Mouse (Mus musculus) left cerebral cortex, postnatal 14 days (tissue): ENCODE results near the gene Zbtb20. TPM values are rescaled to one million over a fixed set of nuclear protein-coding genes. Genes with fewer than 3 reads are reported as not detected.

Experiments
- DNase-seq, 2 experiments: peaks; one replicate each; pipeline ENCODE4 v3.0.0; 2021 to 2022; ENCODE audit warnings: low spot score in 2 of 2, mixed read lengths in 1 of 2
- intact Hi-C: fragments of 180-260 bp; cut with DNase I; formaldehyde crosslinking; loops from one replicate; pipeline ENCODE4 v1.15.1; 2025
- total RNA-seq, 2 experiments: library from RNA; stranded (reverse); gene quantifications; 2 replicates each; pipeline ENCODE4 v1.2.3; 2021

Zbtb20 gene
- total RNA-seq, 2 experiments from 2014 or later: 48.4 to 53.0 TPM

DNA sequence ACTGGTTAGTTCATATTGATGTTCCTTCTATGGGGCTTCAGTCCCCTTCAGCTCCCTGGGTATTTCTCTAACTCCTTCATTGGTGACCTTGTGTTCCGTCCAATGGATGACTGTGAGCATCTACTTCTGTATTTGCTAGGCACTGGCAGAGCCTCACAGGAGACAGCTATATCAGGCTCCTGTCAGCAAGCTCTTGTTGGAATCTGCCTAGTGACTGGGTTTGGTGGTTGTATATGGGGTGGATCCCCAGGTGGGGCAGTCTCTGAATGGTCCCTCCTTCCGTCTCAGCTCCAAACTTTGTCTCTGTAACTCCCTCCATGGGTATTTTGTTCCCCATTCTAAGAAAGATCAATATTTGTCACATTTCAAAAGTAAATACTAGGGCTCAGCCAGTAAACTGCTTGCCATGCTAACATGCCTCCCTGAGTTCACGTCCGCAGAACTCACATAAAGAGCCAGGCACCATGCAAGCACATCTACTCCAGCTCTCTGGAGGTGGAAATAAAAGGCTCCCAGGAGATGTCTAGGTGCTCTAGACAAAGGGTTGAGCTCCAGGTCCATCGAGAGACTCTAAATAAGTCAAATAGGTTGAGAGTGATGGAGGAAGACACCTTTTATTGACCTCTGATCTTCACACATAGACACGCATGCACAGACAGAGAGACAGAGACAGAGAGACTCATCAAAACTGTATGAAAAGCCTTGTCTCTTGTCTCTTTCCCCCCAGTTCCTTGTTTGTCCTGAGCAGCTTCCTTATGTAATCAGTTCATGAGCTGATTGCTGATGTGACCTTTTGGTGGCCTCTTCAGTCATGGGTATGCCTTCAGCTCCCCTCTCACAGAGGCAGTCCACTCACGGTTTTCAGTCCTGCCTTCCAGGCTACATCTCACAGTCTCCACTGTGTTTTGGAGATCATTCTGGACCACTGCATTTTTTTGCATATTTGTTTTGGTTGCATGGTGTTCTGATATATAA, 504.0 kb downstream of the Zbtb20 start:
- intact Hi-C loops: no loop called here
- DNase-seq: no peak

DNA sequence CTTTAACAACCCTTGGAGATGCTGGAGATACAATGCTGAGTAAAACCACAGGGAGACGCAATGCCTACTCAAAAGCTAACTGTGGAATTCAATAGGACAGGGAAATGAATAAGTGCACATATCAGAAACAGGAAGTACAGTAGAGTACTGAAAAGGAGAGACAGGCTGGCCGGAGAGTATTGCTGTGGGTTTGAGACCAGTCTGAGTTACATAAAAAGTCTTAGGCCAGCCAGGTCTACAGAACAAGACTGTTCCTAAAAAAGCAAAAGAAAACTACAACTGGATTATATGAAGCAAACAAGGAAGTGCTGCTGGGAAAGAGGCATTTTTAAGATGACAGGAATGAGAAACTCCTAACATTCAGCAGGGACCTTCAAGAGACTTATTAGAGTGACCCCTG, 505.5 kb downstream of the Zbtb20 start:
- intact Hi-C loops: no loop called here
- DNase-seq: no peak

DNA sequence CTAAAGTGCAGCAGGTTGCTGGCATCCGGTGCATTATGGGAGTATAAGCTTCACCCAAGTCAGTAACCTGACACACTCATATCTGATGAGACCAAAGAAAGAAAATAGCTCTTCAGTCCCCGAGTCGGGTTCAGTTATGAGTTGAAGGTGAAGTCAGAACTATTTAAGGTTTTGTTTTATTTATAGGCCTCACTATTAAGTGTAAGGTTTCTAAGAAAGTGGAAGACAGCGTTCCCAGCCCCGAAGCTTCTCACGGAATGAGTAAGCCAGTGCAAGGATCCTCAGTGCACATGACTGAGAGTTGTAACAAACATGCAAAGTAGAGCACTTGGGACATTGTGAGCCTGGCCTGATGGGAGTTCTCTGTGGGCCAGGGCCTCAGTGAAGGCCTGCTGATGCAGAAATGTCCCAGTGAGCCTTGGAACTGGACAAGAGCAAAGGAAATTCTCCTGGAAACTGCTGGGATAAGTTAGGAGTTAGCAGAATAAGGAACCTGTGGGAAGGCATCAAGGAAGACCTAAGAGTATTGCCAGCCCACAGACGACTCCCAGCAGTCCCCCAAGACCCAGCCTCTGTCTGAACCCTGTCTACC, 507.6 kb downstream of the Zbtb20 start:
- no peak for DNase-seq
- intact Hi-C loops: no loop called here

DNA sequence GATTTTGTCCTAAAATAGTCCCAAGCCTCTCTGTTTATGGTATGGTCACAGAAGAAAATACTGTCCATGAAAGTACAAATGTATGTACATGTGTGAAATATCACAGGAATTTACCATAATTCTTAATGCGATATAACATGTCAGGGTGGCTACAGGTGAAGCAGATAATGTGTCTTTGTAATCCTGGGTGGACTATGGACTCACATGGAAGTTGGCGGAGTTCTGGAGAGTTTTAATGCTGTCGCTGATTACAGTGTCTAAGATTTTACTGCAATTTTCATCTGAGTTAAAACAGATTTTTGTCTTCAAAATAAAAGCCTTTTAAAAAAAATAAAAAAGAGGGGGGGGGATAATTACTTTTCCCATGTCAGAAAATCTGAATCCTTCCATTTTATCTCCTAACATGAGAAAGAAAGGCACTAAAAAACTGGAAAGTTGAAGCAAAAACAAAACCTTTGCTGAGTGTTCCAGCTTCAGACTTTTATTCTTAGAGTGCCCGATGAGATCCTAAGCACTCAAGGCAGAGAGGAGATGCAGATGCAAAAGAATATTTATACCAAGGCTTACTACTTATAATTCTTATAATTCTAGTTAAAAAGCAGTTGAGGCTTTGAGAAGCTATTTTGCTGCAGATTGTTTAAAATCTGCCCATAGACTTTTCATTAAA, 509.4 kb downstream of the Zbtb20 start:
- intact Hi-C loops: no loop called here
- no peak for DNase-seq

DNA sequence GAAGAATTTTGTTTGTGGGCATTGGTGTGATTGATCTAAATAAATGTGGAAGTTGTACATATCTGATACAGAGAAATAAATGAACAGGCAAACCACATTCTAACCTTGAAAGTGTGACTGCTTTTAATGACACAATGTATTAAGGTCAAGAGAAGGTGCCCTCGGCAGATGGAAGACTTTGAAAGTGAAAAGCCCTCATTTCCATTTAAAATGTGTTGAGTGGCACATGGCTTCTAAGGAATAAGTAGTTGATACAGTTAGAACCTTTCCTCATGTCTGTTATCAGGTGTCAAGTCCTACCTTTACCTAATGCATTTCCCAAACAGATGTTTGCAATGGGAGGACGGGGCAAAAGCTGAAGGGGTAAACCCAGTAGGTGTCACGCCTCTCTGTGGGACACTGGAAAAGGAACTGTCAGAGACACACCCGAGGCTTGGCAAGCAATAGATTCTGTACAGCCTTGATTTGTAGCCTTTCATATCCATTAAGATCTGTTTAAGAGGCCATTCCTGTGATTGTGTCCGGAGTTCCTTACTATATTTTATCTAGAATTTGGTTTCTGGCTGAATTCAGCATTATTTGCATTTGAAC, 510.0 kb downstream of the Zbtb20 start:
- intact Hi-C loops: no loop called here

DNA sequence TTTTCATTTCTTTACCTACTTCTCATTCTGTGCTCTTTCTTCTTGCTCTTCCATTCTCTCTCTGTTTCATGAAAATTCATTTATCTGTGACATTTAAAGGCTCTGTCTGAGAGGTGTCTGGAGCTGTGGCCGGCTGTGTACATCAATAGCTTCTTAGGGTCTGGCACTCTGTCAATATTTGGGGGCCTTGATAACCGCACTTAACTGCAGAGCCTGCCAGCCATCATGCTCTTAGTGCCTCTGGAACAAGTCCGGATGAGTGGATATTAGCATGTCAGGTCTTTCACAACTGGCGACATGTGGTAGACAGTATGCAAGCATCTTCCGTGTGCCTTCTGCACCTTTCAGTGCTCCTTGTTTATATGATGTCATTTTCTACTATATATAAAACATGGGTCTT, 510.7 kb downstream of the Zbtb20 start:
- DNase-seq: no peak
- intact Hi-C loops: no loop called here

More for the DNA sequence above, 510.0 kb downstream of the Zbtb20 start:
- no peak for DNase-seq

DNA sequence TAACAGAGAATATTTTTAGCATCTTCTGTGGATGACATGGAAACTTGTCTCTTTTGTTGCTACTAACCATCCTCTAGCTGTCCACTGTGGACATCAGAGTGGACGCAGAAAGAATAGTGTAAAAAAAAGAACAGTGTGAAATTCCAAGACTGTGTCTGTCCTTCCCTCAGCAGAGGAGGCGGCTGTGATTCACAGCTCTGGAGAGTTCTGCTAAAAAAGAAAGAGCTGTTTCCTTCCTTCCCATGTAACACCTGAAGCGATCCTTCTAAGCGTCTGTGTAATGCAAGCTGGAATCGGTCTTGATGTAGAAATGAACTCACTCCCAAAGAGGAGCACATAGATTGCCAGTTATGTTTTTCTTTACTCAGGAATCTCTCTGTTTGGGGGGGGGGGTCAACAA, 512.7 kb downstream of the Zbtb20 start:
- intact Hi-C loops: no loop called here
- peak in 1 of 2 experiments; percentile 6 for DNase-seq

DNA sequence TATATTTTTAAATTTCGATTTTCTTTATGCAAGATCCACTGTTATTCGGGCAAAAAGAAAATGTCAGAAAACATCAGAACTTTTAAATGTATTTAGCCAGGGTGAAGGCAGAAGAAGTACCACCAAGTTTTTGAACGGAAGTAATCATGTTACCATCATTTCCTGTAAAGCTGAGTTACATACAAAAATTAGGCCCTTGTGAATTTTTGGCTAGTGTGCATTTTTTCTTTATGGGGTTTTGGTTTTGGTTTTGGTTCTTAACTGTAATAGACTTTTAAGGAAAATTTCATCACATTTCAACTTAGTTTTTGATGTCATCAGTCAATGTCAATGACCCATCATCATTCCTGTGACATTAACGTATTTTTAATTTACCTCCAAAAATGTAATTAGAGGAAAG, 514.7 kb downstream of the Zbtb20 start:
- no peak for DNase-seq
- intact Hi-C loops: no loop called here

DNA sequence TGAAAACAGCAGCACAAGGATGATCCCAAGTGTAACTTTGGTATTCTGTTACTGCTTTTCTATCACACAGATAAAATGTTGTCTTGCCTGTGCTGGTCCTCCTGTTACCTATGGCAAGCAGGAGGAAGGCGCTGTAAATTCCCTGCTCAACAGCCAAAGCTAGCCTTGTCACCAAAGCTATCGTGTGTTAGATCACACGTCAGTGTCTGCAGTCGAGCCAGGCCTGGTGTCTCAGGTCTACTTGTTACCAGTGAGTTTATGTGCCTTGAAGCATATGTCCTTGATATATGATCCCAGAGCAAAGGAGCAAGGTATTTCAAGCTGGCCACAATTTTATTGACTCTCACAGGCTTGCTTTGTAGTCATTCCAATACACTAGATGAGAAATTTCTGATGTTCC, 517.7 kb downstream of the Zbtb20 start:
- intact Hi-C loops: no loop called here
- DNase-seq: no peak

DNA sequence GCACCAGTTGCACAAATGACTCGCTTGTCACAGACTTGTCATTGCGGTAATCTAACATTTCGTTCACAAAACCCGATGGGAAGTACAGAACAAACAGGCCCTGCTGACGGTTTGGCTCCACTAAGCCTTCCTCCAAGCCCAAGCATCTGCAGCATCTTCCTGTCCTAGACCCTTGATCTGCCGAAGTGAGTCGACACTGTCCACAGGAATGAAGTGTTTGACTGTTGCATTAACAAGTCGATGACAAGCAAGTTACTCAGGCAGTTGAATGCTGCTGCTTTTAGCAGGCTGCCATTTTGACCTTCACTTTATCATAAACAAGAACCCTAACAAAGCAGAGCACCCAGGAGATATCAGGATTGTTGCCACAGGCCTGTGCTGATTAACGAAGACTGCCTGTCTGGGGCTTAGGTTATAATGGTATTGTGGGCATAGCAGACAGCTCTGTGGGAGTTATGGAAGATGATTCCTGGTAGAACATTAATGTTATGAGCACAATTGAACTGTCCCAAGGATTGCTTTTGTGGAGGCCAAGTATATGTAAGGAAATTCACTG, 518.4 kb downstream of the Zbtb20 start:
- intact Hi-C loops: no loop called here
- DNase-seq: no peak

DNA sequence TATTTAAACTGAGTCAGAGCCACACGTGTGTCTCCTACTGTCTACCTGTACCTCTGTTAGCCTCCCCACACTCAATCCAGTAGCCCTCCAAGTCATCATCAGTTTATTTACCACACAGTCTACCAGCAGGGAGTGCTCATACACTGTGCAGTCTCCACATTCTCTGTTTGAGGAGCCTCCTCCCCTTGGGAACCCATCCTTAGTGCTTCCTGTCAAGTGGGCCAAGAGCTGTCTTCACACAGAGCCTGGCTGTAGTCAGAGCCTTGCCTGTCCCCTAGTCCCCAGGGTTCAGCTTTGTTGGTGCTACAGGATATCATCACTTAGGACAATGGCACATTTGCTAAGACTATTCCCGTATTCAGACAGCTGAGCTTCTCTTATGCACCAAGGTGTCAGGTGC, 519.1 kb downstream of the Zbtb20 start:
- intact Hi-C loops: no loop called here
- no peak for DNase-seq

DNA sequence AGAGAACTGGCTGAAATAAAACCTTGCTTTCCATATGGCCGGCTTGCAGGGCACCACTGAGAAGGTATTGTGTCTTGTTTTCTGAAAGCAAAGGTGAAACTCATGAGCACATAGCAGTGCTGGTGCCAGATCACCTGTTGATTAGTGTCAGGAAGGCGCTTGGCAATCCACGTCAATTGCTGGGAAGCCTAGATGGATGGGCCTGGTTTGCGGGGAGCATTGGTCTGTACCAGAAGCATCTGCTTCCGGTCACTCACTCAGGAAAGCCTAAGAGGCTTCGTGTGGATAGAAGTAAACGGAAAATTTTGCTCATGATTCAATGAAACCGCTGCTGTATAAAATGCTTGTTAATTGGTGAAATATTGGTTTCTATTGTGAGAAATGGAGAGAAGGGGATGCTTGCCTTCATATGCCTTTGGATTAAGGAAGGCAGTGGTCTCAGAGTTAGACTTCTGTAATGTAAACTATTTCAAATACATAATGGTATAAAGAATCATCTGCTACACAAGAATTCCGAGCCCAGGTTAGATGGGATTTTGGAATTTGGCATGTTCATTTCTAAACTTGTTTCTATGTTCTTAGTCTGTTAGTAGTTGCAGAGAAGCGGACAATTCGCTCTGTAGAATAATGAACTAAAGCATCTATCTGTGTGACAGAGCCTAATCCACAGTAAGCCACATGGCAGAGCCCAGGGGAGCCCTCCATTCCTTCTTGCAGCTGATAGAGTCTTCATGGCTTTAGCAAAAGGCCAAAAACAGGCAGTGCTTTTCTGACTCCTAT, 521.4 kb downstream of the Zbtb20 start:
- DNase-seq: no peak
- intact Hi-C loops: no loop called here

DNA sequence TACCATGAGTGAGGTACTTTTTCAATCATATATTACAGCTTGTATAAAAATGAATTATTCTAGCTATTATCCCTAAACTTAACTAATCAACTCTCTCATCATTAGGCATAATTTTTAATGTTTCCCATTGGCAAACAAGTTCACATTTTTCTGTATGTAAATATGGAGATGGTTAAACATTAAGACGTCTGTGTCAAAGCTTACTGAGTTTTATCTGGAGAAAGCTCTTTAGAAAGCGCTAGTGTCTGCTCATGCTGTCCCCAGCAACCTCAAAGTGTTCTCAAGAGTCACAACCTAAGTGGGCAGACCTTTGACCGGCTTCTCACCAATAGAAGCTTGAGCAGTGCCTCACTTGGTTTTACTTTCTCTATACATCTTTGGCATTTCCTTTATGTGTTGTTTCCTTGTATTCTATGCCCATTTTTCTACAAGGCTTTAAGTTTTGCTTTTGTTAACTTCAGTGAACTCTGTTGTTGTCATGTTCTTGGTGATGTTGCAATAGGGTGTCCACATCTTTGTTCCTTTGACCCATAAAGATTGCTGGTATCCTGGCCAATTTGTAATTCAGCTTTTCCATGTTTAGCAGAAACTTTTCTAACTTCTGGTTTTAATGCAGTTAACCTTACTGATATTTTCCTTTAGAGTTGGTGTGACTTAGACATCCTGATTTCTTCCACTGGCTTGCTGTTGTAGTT, 522.1 kb downstream of the Zbtb20 start:
- no peak for DNase-seq
- intact Hi-C loops: no loop called here

DNA sequence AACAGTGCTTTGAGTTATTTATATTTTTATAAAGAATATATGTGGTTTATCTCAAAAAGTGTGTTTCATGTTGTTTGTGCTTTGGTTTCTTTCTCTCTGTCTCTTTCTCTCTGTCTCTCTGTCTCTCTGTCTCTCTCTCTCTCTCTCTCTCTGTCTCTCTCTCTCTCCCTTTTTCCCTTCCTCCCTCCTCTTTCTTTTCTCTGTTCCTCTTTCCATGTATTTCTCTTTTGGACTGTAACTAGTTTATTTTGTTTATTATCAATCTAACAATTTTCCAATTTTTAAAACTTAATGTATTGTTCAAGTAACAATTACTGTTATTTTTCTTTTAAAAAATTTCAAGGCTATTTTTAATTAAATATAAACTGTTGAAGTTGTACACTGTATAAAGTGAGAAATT, 523.7 kb downstream of the Zbtb20 start:
- intact Hi-C loops: no loop called here
- DNase-seq: no peak

DNA sequence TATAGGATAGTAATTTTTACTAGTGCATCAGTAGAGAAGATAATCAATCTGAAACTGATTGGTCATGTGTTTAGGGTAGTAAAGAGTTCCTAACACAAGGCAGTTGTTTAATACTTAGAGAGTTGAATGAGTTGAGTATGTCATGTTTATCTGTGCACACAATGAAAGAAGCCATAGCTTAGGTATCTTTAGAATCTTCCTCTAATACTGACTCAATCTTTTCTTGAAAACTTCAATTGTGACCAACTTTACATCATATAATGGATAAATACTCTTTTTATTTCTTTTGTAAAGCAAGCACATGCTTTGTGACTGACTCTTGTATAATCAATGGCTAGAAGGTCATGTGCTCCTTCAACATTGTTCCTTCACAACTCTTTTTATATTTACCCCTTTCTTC, 524.4 kb downstream of the Zbtb20 start:
- intact Hi-C loops: no loop called here
- DNase-seq: no peak

DNA sequence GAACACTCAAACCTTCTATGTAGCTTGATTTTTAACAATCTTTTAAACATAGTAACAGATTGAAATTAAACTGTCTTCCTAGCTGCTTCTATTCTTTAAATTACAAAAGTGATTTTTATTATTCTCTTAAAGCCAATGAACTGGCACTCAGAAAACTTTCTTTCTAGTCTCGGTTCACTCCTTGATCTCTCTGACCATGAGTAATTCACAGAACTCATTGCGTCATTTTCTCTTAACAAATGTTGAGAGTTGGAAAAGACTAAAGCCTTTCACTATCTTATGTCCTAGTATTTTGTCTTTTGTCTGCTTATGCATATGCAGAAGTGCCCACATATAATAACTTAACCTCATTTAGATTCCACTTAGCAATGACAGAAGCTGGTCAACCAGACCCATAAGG, 525.3 kb downstream of the Zbtb20 start:
- intact Hi-C loops: no loop called here
- DNase-seq: no peak

DNA sequence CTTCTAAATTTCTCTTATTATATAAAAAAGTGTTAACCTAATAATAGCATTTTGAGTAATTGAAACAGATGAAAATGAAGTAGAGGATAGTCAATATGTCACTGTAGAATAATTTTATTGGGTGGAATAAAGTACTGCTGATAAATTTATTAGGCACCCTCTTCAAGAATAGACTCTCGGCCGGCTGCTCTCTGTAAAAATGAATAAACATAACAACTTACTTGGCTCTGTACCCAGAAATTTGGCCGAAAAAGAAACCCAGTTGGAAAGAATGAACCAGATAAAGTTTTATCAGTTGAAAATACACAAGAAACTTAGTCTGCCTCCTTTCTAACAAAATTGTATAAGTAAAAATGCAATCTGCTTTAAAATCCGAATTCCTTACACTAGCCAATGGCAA, 527.2 kb downstream of the Zbtb20 start:
- no peak for DNase-seq
- intact Hi-C loops: no loop called here

DNA sequence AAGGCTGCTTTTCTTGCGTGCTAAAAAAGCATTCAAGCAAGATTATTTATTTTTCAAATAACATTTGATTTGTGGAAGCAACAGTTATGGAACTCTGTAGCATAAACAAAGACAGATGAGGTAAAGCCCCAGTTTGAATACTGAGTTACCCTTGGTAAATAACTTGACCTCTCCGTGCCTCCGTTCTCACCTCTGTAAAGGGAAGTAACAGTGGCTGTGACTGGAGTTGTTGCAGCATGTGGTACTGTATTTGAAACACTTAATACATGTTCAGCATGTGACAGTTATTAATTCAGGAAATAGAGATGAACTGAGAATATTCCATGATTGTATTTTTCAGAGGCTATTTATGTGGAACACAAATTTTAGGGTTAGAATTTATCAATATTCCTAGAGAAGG, 529.4 kb downstream of the Zbtb20 start:
- DNase-seq: no peak
- intact Hi-C loops: no loop called here
